Mouse (Mus musculus) cerebellum, adult 2 months (tissue): ENCODE results near the gene Itpr3.

Experiments
- CTCF ChIP-seq: fragments of 200-500 bp; IDR thresholded peaks from 2 replicates; pipeline ENCODE4 v1.5.1; 2011; ENCODE audit warnings: low read depth, mild to moderate bottlenecking, control low read depth, low read length, moderate library complexity, borderline replicate concordance; ENCODE audit not compliant: insufficient read depth
- POLR2A ChIP-seq: fragments of 200-500 bp; IDR thresholded peaks from 2 replicates; pipeline ENCODE4 v1.6.1; 2011; ENCODE audit warnings: low read length, control low read depth, borderline replicate concordance; ENCODE audit not compliant: insufficient read depth

DNA sequence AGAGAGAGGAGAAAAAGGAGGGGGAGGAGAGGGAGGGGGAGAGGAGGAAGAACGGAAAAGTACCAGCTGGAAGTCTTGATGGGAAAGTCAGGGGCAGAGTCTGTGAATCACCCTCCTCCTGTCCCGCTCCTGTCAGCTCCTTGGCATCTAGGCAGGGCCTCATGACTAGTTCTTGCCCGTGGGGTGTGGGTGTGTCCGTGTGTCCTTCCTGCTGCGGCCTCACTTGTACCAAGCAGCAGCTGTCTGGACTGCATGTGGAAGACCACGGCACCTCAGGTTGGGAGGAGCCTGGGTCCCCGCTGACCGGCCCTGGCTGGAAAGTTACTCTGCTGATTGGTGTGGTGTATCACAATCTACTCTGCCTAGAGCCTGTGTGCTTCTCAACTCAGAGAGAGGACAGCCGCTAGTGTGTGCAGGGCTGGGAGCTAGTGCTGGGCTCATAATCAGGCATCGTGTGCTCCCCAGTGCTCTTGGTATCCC, 84.9 kb downstream of the Itpr3 start:
- no peak for TF ChIP-seq CTCF
- no peak for TF ChIP-seq POLR2A
